ENCODE assay signal across 8 mouse cellular contexts in genomic region chrX:70569339-70569979, GRCm38 (mm10).
A peak's percentile ranks its signal among the peaks of the same experiment; 100 is the strongest.
DNase-seq lines count a peak whose midpoint lies in the region; ATAC-seq and TF ChIP-seq lines count a peak whose summit lies in the region.
"Not testable (repeated sequence)": the region's sequence is repeated elsewhere in the genome, so short reads cannot be mapped to it uniquely, and the experiment has no call there.

No protein-coding gene starts in this region.

- not testable (repeated sequence) for H3K4me2 ChIP-seq in hindbrain, embryonic 14.5 days (replicated peaks); kidney, embryonic 15.5 days; lung, postnatal 0 days (replicated peaks; ENCODE audit: low read depth, low read length); midbrain, embryonic 16.5 days (ENCODE audit: low read length)

- not testable (repeated sequence) for H3K36me3 ChIP-seq in hindbrain, embryonic 14.5 days (replicated peaks; ENCODE audit: control insufficient read depth, insufficient read depth); kidney, embryonic 15.5 days; lung, postnatal 0 days (ENCODE audit: insufficient read depth, low read length); midbrain, embryonic 16.5 days (ENCODE audit: control insufficient read depth, insufficient read depth, low read length)

- not testable (repeated sequence) for H3K4me3 ChIP-seq in gastrocnemius, adult 2 months; hindbrain, embryonic 14.5 days (replicated peaks; ENCODE audit: low read length); kidney, embryonic 15.5 days (replicated peaks); lung, postnatal 0 days (ENCODE audit: low read depth, low read length); midbrain, embryonic 16.5 days (ENCODE audit: low read depth, low read length)

- not testable (repeated sequence) for H3K27me3 ChIP-seq in hindbrain, embryonic 14.5 days (ENCODE audit: control insufficient read depth, insufficient read depth, low read length); kidney, embryonic 15.5 days; lung, postnatal 0 days (replicated peaks; ENCODE audit: insufficient read depth, low read length); midbrain, embryonic 16.5 days (ENCODE audit: control insufficient read depth, insufficient read depth, low read depth, low read length)

- ATAC-seq in CD4-positive, CD25-positive, alpha-beta regulatory T cell, adult 4 months, result peak; percentile 79
- ATAC-seq in common myeloid progenitor, adult 5-6 weeks (replicated peaks; ENCODE audit: low read depth, poor library complexity, severe bottlenecking), result peak; percentile 85
- ATAC-seq in hindbrain, embryonic 14.5 days (ENCODE audit: low FRiP score), result peak; percentile 62; the same call in 1 of the 2 replicates
- peak; percentile 77; the same call in 1 of the 2 replicates for ATAC-seq in kidney, embryonic 15.5 days (replicated peaks; ENCODE audit: low FRiP score)
- ATAC-seq in lung, postnatal 0 days, result peak; percentile 44; the same call in 1 of the 2 replicates
- ATAC-seq in midbrain, embryonic 16.5 days, result peak; percentile 87

- not testable (repeated sequence) for H3K9ac ChIP-seq in hindbrain, embryonic 14.5 days; kidney, embryonic 15.5 days; lung, postnatal 0 days (replicated peaks; ENCODE audit: low read depth); midbrain, embryonic 16.5 days (ENCODE audit: low read depth, low read length)

- intact Hi-C loops in gastrocnemius, adult 2 months (cut with DNase I), result not testable (repeated sequence)

- DNase-seq in gastrocnemius, adult 2 months; hindbrain, embryonic 14.5 days (ENCODE audit: low spot score); lung, postnatal 0 days (ENCODE audit: low spot score): not testable (repeated sequence)
- DNase-seq in right cerebral cortex, postnatal 25 days, result peak; percentile 10

- 51% methylated on average over 4 of the region's 6 CpGs for WGBS in hindbrain, embryonic 14.5 days
- WGBS in kidney, embryonic 15.5 days, result 56% methylated on average over 5 of the region's 6 CpGs
- 41% methylated on average over 4 of the region's 6 CpGs for WGBS in lung, postnatal 0 days
- WGBS in midbrain, embryonic 16.5 days, result 45% methylated on average over 2 of the region's 6 CpGs

- 0 out of 2 replicates have a peak, but pooled peaks have one; percentile 2 for TF ChIP-seq CTCF in gastrocnemius, adult 2 months (IDR thresholded peaks at IDR 0.05)
- TF ChIP-seq CTCF in lung, postnatal 0 days (IDR thresholded peaks at IDR 0.05), result peak; percentile 22

- not testable (repeated sequence) for H3K9me3 ChIP-seq in hindbrain, embryonic 14.5 days (ENCODE audit: control insufficient read depth, low read length); kidney, embryonic 15.5 days (replicated peaks); lung, postnatal 0 days (ENCODE audit: low read length); midbrain, embryonic 16.5 days (replicated peaks; ENCODE audit: control insufficient read depth, low read length, poor library complexity, severe bottlenecking)

- not testable (repeated sequence) for TF ChIP-seq EP300 in lung, postnatal 0 days (IDR thresholded peaks at IDR 0.05)

- H3K27ac ChIP-seq in gastrocnemius, adult 2 months; hindbrain, embryonic 14.5 days; kidney, embryonic 15.5 days; lung, postnatal 0 days (ENCODE audit: low read length); midbrain, embryonic 16.5 days (ENCODE audit: low read length): not testable (repeated sequence)

- not testable (repeated sequence) for H3K4me1 ChIP-seq in hindbrain, embryonic 14.5 days (replicated peaks; ENCODE audit: control insufficient read depth, insufficient read depth, low read length); kidney, embryonic 15.5 days; lung, postnatal 0 days (ENCODE audit: insufficient read depth, low read depth, low read length); midbrain, embryonic 16.5 days (ENCODE audit: control insufficient read depth, insufficient read depth, low read length)
